Mouse (Mus musculus): ENCODE results near the gene Map6. TPM values are rescaled to one million over a fixed set of nuclear protein-coding genes. Genes with fewer than 3 reads are reported as not detected.
A peak's percentile ranks its signal among the peaks of the same experiment; 100 is the strongest.

Map6 gene
- total RNA-seq, 2 experiments from 2014 or later: 178 to 182 TPM

DNA sequence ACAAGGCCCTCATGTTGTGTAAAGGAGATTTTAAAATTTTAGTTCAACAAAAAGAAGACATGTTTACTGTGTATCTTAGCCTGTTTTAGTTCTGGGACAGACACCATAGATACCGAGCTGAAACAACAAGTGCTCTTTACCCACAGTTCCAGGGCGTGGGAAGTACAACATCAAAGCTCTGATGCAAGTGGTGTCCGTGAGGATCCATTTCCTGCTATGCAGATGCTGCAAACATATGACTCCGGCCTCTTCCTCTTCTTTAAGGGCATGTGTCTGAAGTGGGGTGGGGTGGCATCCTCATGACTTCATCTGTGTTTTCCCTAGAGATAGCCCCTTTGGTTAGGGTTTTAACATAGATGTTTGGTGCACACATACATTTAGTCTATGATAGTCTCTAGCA, 3.7 kb upstream of the Map6 start:
- no peak for DNase-seq (ENCODE audit: low spot score in 2 of 2)

DNA sequence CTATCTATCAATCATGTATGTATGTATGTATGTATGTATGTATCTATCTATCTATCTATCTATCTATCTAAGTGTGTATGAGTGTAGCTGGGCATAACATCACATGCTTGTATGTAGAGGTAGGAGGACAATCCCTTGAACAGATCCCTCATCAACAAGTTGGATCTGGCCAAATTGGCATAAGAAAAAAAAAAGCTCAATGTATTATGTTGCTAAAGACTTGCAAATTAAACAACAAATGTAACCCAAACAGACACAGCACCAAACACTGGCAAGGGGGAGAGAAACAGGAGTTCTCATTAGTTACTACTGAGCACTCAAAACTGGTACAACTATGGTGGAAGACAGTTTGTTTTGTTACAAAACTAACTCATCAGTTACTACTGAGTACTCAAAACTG, 2.6 kb upstream of the Map6 start:
- no peak for DNase-seq (ENCODE audit: low spot score in 2 of 2)

DNA sequence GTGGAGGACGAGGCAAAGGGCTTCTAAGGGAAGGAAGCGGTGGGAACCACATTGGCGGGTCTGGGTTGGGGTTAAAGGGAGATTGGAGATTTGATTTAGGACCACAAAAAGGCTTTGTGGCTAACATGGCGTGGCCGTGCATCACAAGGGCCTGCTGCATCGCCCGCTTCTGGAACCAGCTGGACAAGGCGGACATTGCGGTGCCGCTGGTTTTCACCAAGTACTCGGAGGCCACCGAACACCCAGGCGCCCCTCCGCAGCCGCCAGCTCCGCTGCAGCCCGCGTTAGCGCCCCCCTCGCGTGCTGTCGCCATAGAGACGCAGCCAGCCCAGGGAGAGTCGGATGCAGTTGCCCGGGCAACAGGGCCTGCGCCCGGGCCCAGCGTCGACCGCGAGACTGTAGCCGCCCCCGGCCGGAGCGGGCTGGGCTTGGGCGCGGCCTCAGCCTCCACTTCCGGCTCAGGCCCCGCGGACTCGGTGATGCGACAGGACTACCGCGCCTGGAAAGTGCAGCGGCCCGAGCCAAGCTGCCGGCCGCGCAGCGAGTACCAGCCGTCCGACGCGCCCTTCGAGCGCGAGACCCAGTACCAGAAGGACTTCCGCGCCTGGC, 754 bp downstream of the Map6 start:
- DNase-seq (ENCODE audit: low spot score in 2 of 2): peak; percentile 82 to 87

DNA sequence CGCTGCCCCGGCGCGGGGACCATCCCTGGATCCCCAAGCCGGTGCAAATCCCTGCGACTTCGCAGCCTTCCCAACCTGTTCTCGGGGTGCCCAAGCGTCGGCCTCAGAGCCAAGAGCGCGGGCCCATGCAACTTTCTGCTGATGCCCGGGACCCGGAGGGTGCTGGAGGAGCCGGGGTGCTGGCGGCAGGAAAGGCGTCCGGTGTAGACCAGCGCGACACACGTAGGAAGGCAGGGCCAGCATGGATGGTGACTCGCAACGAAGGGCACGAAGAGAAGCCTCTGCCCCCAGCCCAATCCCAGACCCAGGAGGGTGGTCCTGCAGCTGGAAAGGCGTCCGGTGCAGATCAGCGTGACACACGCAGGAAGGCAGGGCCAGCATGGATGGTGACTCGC, 1.3 kb downstream of the Map6 start:
- DNase-seq (ENCODE audit: low spot score in 2 of 2): no peak

DNA sequence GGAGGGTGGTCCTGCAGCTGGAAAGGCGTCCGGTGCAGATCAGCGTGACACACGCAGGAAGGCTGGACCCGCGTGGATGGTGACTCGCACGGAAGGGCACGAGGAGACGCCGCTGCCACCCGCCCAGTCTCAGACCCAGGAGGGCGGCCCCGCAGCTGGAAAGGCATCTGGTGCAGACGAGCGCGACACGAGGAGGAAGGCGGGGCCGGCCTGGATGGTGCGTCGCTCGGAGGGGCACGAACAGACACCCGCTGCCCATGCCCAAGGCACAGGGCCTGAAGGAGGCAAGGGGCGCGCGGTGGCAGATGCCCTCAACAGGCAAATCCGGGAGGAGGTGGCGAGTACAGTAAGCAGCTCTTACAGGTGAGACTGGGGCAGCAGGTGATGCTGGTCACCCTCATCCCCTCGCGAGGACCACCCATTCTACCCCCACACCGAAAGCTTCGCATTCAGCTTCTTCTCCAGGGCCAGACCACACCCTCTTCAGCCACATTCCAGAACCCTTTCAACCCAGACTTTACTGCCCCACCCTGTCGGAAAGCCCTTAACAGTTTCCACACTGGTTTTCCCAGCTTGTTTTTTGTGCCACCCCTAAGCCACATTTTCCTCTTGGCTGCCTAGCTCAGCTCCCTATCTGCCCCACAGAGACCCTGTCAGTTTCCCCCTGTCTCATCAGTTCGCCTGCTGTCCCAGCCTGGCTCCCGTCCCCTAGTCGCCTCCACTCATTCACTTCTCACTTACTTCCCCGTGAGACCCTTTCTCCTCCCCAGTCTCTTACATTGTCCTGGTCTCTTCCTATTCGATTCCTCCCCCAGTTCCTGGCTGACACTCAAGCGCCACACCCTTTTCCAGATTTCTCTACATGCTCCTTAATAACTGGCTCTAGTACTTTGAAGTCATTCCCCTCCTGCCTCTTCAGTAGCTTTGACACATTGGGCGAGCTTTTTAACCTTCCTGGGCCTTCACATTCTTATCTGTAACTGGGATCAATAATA, 2.0 kb downstream of the Map6 start:
- DNase-seq (ENCODE audit: low spot score in 2 of 2): peak in 1 of 2 experiments; percentile 37

DNA sequence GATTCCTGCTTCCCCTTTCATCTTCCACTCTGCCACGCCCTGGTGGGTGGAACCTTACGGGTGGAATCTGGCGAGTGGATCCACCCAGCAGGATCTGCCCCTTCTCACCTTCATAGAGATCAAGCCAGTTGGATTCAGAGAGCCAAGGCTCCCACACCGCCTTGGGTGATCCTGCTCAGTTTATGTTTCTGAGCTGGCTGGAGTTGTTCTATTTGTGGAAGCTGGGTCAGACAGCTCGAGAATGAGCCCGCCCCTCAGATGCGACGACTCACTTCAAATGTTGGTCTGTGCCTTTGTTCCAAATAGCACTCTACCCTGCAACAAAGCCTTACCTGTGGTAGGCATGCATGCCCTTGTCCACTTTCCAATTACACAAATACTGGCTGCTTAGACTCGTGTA, 4.4 kb downstream of the Map6 start:
- no peak for DNase-seq (ENCODE audit: low spot score in 2 of 2)

DNA sequence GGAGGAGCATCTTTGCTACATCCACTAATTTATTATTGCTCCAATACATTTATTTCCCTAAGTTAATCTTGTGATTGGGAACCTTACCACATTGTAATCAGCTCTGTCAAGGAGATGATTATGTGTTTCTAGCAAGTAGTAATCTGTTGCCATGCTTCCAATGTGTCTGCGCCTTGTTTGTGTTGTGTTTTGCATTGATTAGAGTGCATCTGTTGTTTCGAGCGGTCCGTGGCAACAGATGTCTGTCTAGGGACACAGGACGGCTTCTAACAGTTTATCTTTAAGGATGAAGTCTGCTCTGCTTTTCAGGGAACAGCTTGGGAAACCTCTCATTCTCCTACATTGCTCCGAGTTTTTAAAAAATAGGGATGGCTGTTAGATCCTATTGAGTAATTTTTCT, 7.9 kb downstream of the Map6 start:
- DNase-seq (ENCODE audit: low spot score in 2 of 2): no peak

DNA sequence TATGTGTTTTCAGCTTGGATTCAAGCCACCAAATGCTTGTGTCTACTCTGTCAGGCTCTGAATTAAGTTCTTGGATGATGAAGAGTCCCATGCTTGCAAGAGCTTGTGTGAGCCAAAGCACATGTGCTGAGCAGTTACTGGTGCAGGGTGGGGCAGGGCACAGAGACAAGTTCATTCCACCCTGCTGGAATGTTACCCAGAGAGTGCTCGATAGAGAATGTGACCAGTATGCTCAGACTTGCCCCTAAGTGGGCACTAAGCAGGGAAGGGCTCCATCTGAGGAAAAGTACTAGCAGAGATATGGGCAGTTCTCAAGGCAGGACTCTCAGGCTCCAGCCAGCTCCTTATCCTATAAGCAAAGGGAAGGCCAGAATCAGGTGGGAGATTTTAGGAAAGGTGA, 9.4 kb downstream of the Map6 start:
- no peak for DNase-seq (ENCODE audit: low spot score in 2 of 2)

DNA sequence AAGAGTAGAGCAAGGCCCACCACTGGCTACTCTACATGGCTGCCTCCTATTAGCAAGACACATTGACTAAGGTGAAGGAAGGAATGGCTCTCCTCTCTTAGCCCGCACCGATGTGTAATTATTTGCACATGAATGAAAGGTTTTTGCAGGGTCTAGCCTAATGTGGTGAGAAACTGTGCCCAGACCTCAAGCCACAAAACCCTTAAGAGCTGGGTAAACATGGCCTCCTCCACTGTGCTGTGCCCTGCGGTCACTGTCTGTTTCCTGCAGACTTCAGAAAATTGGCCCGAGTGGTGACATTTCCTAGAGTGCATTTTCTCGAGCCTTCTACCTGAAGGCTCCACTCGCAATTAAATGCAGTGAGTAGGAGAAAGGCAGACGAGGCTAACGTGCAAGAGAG, 11.1 kb downstream of the Map6 start:
- no peak for DNase-seq (ENCODE audit: low spot score in 2 of 2)

DNA sequence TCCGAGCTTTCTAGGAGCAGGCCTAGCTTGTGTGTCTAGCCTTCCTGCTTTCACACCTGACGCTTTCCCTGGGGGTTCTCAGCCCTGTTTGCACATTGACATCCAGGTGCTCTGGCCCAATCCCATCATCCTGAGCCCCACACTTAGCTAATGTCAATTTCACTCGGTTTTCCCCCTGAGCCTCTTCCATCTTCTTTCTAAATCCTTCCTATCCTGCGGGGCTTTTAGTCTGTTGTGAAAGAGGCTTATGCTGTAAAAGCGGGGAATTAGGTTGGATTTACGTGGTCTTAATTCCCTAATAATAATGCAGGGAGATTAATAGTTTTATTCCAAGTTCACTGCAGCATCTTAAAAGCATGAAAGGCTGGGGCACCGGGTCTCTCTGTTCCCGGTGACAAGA, 12.3 kb downstream of the Map6 start:
- DNase-seq (ENCODE audit: low spot score in 2 of 2): no peak

DNA sequence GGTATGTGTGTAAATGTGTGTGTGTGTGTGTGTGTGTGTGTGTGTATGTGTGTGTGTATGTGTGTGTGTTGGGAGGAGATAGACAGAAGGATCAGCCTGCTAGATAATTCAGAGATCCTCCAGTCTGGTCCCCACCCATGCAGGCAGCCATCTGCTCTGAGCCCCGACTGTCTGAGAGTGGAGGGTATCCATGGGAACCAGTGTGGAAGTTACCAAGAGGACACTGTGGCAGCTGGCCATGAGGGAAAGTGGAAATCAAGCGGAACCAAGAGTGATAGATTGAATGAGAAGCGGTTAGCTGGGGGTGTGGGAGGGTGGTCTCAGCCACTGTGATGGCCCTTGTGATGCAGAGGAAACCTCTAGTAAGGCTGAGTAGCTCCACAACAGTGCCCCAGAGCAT, 20.0 kb downstream of the Map6 start:
- peak; percentile 73 to 77 for DNase-seq (ENCODE audit: low spot score in 2 of 2)

DNA sequence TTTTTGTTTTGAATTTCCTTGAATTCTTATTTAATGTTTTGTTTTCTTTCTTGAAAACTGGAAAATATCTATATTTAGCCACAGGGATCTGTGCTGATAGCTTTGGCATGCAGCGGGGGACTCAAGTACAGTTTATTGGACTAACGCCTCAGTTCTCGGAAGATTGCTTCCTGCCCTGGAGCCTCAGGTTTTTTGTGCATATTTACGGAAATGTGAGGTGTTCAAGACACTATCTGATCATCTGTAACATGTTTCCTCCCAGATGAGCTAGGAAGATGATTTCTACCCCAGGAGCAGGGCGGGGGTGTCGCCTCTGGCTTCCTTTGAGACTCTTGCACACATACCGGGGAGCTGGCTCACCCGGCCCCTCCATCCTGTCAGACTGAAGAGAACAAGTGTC, 22.8 kb downstream of the Map6 start:
- DNase-seq (ENCODE audit: low spot score in 2 of 2): no peak

DNA sequence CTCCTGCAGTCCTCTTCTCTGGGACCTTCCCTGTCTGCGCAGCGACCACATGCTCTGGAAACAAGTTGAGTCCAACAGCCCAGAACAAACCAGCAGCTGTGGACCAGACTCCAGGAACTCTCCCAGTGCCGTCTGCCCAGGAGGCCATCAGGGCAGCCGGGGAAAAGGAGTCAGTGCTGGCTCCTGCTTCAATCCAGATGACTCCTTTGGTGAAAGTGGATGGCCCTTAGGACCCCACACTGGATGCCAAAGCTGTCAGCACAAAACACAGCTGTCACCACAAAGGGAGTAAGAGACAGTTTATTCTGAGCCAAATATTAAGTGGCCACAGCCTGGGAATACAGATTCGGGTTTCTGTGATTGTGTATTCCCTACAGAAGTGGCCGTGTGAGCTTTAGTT, 23.7 kb downstream of the Map6 start:
- DNase-seq (ENCODE audit: low spot score in 2 of 2): no peak

DNA sequence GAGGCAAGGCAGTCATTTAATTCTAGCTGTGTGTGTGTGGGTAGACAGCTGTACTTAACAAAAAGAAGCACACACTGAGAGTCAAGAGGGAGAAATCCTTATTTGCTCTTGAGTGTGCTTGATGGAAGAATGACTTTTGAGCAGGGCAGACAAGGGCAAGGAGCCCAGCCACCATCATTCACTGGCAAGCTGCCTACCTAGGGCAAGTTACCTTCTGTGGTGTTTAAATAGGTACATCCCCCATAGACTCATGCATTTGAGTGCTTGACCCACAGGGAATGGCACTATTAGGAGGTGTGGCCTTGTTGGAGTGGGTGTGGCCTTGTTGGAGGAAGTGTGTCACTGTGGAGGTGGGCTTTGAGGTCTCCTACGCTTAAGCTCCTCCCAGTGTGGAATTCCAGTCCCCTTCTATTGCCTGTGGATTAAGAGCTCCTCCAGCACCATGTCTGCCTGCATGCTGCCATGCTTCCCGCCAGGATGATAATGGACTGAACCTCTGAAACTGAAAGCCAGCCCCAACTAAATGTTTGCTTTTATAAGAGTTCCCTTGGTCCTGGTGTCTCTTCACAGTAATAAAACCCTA, 27.0 kb downstream of the Map6 start:
- DNase-seq (ENCODE audit: low spot score in 2 of 2): no peak

DNA sequence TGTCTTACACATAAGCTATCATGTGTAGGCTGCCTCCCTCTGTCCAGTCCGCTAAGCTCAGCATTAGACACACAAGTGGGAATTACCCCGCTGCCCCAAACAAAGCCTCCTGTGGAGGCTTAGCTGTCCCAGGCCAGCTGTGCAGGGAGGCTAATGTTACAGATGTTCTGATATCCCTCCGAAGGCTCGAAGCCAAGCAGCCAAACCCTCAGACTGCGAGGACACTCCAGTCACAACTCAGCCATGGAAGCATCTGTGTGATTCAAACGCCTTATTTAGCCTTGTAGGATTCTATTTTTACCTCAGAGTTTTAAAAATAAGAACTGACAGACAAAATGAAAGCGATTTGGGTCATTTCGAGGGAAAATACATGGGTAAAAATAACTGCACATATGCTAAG, 27.9 kb downstream of the Map6 start:
- no peak for DNase-seq (ENCODE audit: low spot score in 2 of 2)

DNA sequence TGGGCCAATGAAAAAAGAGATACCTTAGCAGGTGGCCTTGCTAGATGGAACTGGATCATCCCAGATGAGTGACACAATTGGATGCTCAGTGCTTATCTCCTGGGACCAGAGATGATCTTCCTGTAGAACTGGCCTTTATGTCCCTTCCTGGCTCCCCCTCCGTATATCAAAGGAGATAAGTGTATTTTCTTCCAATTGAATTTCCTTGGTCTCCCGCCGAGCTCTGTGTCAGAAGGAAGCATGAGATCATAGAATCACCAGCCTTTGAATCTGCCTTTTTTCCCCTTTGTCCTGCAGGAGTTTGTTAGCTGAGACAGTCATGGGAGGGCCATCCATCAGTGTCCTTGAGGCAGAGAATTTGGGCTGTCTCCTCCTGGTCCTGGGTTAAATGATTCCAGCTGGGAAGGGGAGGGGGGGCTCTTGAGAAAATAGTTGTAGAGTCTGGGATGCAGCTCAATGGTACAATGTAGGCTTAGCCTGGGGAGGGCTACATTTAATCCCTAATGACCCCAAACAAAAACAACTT, 33.5 kb downstream of the Map6 start:
- DNase-seq (ENCODE audit: low spot score in 2 of 2): no peak

DNA sequence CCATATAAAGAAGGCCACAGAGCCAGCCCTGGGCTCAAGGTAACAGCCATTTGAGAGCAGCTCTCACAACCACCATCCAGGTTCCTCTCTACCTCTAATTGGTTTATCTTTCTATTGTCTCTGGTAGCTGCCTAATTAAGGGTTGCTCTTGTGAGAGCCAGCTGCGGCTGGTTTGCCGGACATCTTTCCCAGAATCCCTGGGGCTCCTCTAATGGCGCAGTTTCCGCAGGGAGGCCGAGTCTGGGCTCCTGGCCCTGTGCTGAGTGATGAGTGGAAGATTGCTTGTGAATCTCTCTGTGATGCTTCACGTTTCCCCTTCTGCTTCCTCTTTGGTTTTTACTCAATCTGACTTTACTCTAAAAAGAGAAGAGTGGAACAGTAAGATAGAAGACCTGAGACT, 36.8 kb downstream of the Map6 start:
- no peak for DNase-seq (ENCODE audit: low spot score in 2 of 2)

DNA sequence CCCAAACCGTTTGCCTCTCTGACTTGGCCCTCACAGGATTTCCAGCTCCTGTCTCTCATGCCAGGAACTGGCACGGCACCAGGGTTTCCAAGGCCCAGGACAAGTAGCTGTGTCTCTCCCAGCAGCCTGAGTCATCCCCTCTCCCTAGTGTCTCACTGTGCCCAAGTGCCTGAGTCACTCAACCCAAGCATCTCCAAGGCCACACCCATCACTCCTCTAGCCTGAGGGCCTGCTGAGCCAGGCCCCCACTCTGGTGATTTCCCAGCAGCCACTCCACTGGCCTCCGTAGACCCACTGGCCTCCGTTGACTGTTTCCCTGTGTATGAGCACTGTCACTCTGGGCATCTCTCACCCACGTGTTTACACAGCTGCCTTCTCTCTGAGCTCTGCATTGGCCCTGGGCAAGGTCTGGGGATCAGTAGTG, 37.7 kb downstream of the Map6 start:
- peak; percentile 53 to 69 for DNase-seq (ENCODE audit: low spot score in 2 of 2)

DNA sequence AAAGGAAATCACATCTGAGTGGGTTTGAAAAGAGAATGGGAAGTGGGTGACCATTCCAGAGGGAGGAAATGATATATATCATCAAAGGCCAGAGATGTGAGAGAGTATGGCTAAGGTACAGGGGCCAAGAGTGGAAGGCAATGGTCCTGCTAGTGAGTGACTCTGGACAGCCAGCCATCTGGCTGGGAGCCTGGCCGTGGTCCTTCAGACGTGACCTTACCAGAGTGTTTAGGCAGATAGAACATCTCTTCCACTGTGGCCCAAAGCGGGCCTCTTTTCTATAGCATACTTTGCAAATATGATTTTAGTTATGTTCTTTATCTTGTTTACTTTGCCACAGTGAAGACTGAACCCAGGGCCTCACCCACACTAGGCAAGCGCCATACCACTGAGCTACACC, 38.4 kb downstream of the Map6 start:
- no peak for DNase-seq (ENCODE audit: low spot score in 2 of 2)

DNA sequence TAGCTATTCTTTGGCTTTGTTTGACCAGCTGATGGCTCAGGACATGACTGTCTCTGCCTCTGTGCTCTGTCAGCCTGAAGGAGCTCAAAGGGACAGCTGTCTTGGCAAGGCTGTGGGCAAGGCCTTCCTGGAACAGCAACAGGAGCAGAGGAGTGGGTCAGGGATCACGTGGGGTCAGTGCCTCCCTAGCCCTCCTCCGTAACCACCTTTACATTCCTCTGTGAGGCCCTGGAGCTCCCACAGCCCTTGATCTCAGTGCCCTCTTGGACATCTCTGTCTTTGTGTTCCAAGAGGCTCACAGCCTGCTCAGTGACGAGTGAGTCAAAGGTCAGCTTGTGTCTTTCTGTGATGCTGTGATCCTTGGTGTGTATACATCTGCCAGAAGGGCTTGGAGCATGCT, 39.4 kb downstream of the Map6 start:
- DNase-seq (ENCODE audit: low spot score in 2 of 2): no peak

DNA sequence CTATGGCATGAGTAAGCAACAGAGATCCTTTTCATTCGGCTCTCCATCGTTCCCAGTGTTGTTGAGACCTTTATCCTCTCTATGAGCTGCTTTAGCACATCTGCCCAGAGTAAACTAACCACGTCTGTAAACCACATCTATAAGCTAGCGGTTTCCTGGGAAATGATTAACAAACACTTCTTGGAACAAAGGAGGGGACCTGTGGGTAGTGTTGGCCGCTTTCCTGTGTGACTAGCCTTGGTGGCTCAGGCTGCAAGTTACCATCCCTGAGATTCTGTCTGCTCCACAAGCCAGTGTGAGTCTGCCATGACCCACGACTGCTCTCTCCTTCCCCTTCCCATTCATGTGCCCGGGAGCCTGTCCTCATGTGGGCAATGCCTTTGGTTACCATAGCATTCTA, 44.2 kb downstream of the Map6 start:
- DNase-seq (ENCODE audit: low spot score in 2 of 2): no peak

DNA sequence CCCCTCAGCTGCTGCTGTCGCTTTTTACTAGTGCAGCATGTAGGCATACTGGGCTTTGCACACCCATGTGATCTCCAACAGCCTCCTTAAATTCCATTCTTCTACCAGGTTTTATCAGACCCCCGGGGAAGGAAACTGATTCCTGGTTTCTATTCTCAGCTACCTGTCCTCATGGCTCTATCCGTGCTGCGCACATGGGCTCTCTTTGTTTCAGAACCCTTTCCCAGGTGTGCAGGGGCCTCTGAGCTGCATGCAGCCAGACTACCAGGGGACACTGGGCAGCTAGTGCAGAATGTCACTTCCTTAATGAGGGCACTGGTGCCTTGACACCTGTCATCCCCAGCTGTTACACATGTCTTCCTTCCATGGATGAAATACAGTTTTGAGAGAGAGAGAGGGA, 44.8 kb downstream of the Map6 start:
- DNase-seq (ENCODE audit: low spot score in 2 of 2): no peak

All from layer of hippocampus, postnatal 10 days (tissue).